Mouse (Mus musculus): ENCODE results near the gene Arhgap31. TPM values are rescaled to one million over a fixed set of nuclear protein-coding genes. Genes with fewer than 3 reads are reported as not detected.

Gene Arhgap31
- polyA plus RNA-seq, 1 experiment from 2014 or later: 11.8 TPM

GRCm38 (mm10) chr16:38700392-38701162 is 12.5 kb downstream of the Arhgap31 start:
- Histone ChIP-seq H3K27me3 (no peaks in the 10 kb centered on the region), H3K9ac (replicated peaks) (no peak overlapping the region), H3K36me3 (no peaks in the 10 kb centered on the region), H3K4me1 (peaks cover 13% of the 10 kb centered on the region), H3K4me3 (no peak overlapping the region), H3K4me2 (replicated peaks) (no peak overlapping the region), H3K27ac (replicated peaks) (no peak overlapping the region), H3K9me3 (no peaks in the 10 kb centered on the region)
- WGBS: 89% methylated on average over 16 of the region's 16 CpGs
- no peak for ATAC-seq (ENCODE audit: low FRiP score, low read depth)

- Histone ChIP-seq H3K4me1 (peaks cover 11% of the 10 kb centered on the region), H3K36me3 (no peaks in the 10 kb centered on the region), H3K4me2 (replicated peaks) (no peak overlapping the region), H3K9me3 (no peaks in the 10 kb centered on the region), H3K27ac (replicated peaks) (no peak overlapping the region), H3K4me3 (no peak overlapping the region), H3K27me3 (no peaks in the 10 kb centered on the region), H3K9ac (replicated peaks) (no peak overlapping the region)
- no peak for ATAC-seq (ENCODE audit: low FRiP score, low read depth)
- 88% methylated on average over 5 of the region's 5 CpGs for WGBS
Observed at GRCm38 (mm10) chr16:38697611-38698010, 15.5 kb downstream of the Arhgap31 start.

- WGBS: 83% methylated on average over 5 of the region's 5 CpGs
- Histone ChIP-seq H3K27me3 (no peaks in the 10 kb centered on the region), H3K4me1 (no peaks in the 10 kb centered on the region), H3K36me3 (no peaks in the 10 kb centered on the region), H3K4me2 (replicated peaks) (no peak overlapping the region), H3K9ac (replicated peaks) (no peak overlapping the region), H3K9me3 (no peaks in the 10 kb centered on the region), H3K4me3 (no peak overlapping the region), H3K27ac (replicated peaks) (no peak overlapping the region)
- ATAC-seq (ENCODE audit: low FRiP score, low read depth): no peak
Observed at GRCm38 (mm10) chr16:38695557-38695956, 17.5 kb downstream of the Arhgap31 start.

- 92% methylated on average over 6 of the region's 6 CpGs for WGBS
- Histone ChIP-seq H3K9me3 (no peaks in the 10 kb centered on the region), H3K4me3 (no peak overlapping the region), H3K9ac (replicated peaks) (no peak overlapping the region), H3K4me1 (no peaks in the 10 kb centered on the region), H3K4me2 (replicated peaks) (no peak overlapping the region), H3K27me3 (no peaks in the 10 kb centered on the region), H3K36me3 (no peaks in the 10 kb centered on the region), H3K27ac (replicated peaks) (no peak overlapping the region)
- no peak for ATAC-seq (ENCODE audit: low FRiP score, low read depth)
Observed at GRCm38 (mm10) chr16:38694906-38695540, 18.1 kb downstream of the Arhgap31 start.

GRCm38 (mm10) chr16:38690501-38690900 is 22.6 kb downstream of the Arhgap31 start:
- no peak overlapping the region for H3K4me3 ChIP-seq
- no peak overlapping the region for H3K9ac ChIP-seq (replicated peaks)
- H3K9me3 ChIP-seq: no peaks in the 10 kb centered on the region
- no peak for ATAC-seq (ENCODE audit: low FRiP score, low read depth)
- no peak overlapping the region for H3K4me2 ChIP-seq (replicated peaks)
- WGBS: 92% methylated on average over 5 of the region's 5 CpGs
- H3K36me3 ChIP-seq: no peaks in the 10 kb centered on the region
- no peaks in the 10 kb centered on the region for H3K4me1 ChIP-seq
- no peaks in the 10 kb centered on the region for H3K27me3 ChIP-seq
- H3K27ac ChIP-seq (replicated peaks): no peak overlapping the region

GRCm38 (mm10) chr16:38689786-38690185 is 23.3 kb downstream of the Arhgap31 start:
- no peak overlapping the region for H3K9ac ChIP-seq (replicated peaks)
- no peaks in the 10 kb centered on the region for H3K9me3 ChIP-seq
- 92% methylated on average over 10 of the region's 10 CpGs for WGBS
- H3K4me2 ChIP-seq (replicated peaks): no peak overlapping the region
- H3K36me3 ChIP-seq: no peaks in the 10 kb centered on the region
- H3K4me1 ChIP-seq: no peaks in the 10 kb centered on the region
- H3K27me3 ChIP-seq: no peaks in the 10 kb centered on the region
- no peak for ATAC-seq (ENCODE audit: low FRiP score, low read depth)
- no peak overlapping the region for H3K27ac ChIP-seq (replicated peaks)
- no peak overlapping the region for H3K4me3 ChIP-seq

- H3K9ac ChIP-seq (replicated peaks): no peak overlapping the region
- no peak overlapping the region for H3K4me3 ChIP-seq
- 92% methylated on average over 12 of the region's 12 CpGs for WGBS
- H3K27ac ChIP-seq (replicated peaks): no peak overlapping the region
- H3K27me3 ChIP-seq: no peaks in the 10 kb centered on the region
- H3K4me1 ChIP-seq: no peaks in the 10 kb centered on the region
- ATAC-seq (ENCODE audit: low FRiP score, low read depth): no peak
- no peaks in the 10 kb centered on the region for H3K9me3 ChIP-seq
- H3K4me2 ChIP-seq (replicated peaks): no peak overlapping the region
- H3K36me3 ChIP-seq: no peaks in the 10 kb centered on the region
Observed at GRCm38 (mm10) chr16:38688531-38689264, 24.4 kb downstream of the Arhgap31 start.

GRCm38 (mm10) chr16:38687673-38688072 is 25.4 kb downstream of the Arhgap31 start:
- no peak for ATAC-seq (ENCODE audit: low FRiP score, low read depth)
- H3K4me3 ChIP-seq: no peak overlapping the region
- H3K4me1 ChIP-seq: no peaks in the 10 kb centered on the region
- WGBS: 64% methylated on average over 6 of the region's 6 CpGs
- H3K36me3 ChIP-seq: no peaks in the 10 kb centered on the region
- H3K27ac ChIP-seq (replicated peaks): no peak overlapping the region
- no peaks in the 10 kb centered on the region for H3K9me3 ChIP-seq
- H3K9ac ChIP-seq (replicated peaks): no peak overlapping the region
- no peak overlapping the region for H3K4me2 ChIP-seq (replicated peaks)
- H3K27me3 ChIP-seq: no peaks in the 10 kb centered on the region

GRCm38 (mm10) chr16:38683094-38683493 is 30.0 kb downstream of the Arhgap31 start:
- H3K9me3 ChIP-seq: no peaks in the 10 kb centered on the region
- H3K4me2 ChIP-seq (replicated peaks): no peak overlapping the region
- ATAC-seq (ENCODE audit: low FRiP score, low read depth): no peak
- no peaks in the 10 kb centered on the region for H3K27me3 ChIP-seq
- H3K27ac ChIP-seq (replicated peaks): no peak overlapping the region
- H3K4me3 ChIP-seq: no peak overlapping the region
- H3K4me1 ChIP-seq: no peaks in the 10 kb centered on the region
- no peaks in the 10 kb centered on the region for H3K36me3 ChIP-seq
- H3K9ac ChIP-seq (replicated peaks): no peak overlapping the region
- WGBS: 61% methylated on average over 7 of the region's 7 CpGs

- Histone ChIP-seq H3K9me3 (no peaks in the 10 kb centered on the region), H3K4me1 (no peaks in the 10 kb centered on the region), H3K4me2 (replicated peaks) (no peak overlapping the region), H3K4me3 (no peak overlapping the region), H3K36me3 (no peaks in the 10 kb centered on the region), H3K9ac (replicated peaks) (no peak overlapping the region), H3K27me3 (no peaks in the 10 kb centered on the region), H3K27ac (replicated peaks) (no peak overlapping the region)
- ATAC-seq (ENCODE audit: low FRiP score, low read depth): no peak
- WGBS: 94% methylated on average over 2 of the region's 2 CpGs
Observed at GRCm38 (mm10) chr16:38681313-38681712, 31.8 kb downstream of the Arhgap31 start.

GRCm38 (mm10) chr16:38679431-38680021 is 33.5 kb downstream of the Arhgap31 start:
- H3K27me3 ChIP-seq: no peaks in the 10 kb centered on the region
- no peak overlapping the region for H3K4me2 ChIP-seq (replicated peaks)
- H3K4me1 ChIP-seq: 0 out of 2 replicates have a peak, but pooled peaks cover 3% of the 10 kb centered on the region
- H3K9ac ChIP-seq (replicated peaks): no peak overlapping the region
- no peaks in the 10 kb centered on the region for H3K36me3 ChIP-seq
- no peak overlapping the region for H3K4me3 ChIP-seq
- no peak for ATAC-seq (ENCODE audit: low FRiP score, low read depth)
- no peak overlapping the region for H3K27ac ChIP-seq (replicated peaks)
- WGBS: 59% methylated on average over 12 of the region's 12 CpGs
- H3K9me3 ChIP-seq: no peaks in the 10 kb centered on the region

- Histone ChIP-seq H3K9ac (replicated peaks) (no peak overlapping the region), H3K9me3 (no peaks in the 10 kb centered on the region), H3K36me3 (no peaks in the 10 kb centered on the region), H3K4me3 (no peak overlapping the region), H3K27ac (replicated peaks) (no peak overlapping the region), H3K4me2 (replicated peaks) (no peak overlapping the region), H3K27me3 (no peaks in the 10 kb centered on the region), H3K4me1 (peaks cover 4% of the 10 kb centered on the region)
- ATAC-seq (ENCODE audit: low FRiP score, low read depth): no peak
- 86% methylated on average over 8 of the region's 8 CpGs for WGBS
Observed at GRCm38 (mm10) chr16:38678853-38679252, 34.2 kb downstream of the Arhgap31 start.

Data from midbrain, embryonic 12.5 days (tissue).